Mouse (Mus musculus) bone marrow macrophage, adult 2 months (primary cell): ENCODE data around the gene Gm14819. TPM values are rescaled to one million over a fixed set of nuclear protein-coding genes. Genes with fewer than 3 reads are reported as not detected.
"Not testable (repeated sequence)": the region's sequence is repeated elsewhere in the genome, so short reads cannot be mapped to it uniquely, and the experiment has no call there.

Experiments used
- H3K27ac ChIP-seq: 2 replicates; pipeline ENCODE4 v1.5.1; 2012; ENCODE audit warnings: low read depth, low read length; ENCODE audit not compliant: insufficient read depth
- H3K4me1 ChIP-seq: 2 replicates; pipeline ENCODE4 v1.6.1; 2012; ENCODE audit warnings: low read length; ENCODE audit not compliant: control insufficient read depth, insufficient read depth
- H3K4me3 ChIP-seq: 2 replicates; pipeline ENCODE4 v1.5.1; 2012; ENCODE audit warnings: mild to moderate bottlenecking, low read length, moderate library complexity; ENCODE audit not compliant: insufficient read depth
- polyA plus RNA-seq: library from polyadenylated mRNA; stranded (reverse); fragments of >200 nt; gene quantifications from 2 replicates; pipeline ENCODE4 v1.2.4, GENCODE M21; 2012; ENCODE audit not compliant: missing spikeins, insufficient read depth, insufficient read length

Gene Gm14819
- not detected in 2 replicates for polyA plus RNA-seq

DNA sequence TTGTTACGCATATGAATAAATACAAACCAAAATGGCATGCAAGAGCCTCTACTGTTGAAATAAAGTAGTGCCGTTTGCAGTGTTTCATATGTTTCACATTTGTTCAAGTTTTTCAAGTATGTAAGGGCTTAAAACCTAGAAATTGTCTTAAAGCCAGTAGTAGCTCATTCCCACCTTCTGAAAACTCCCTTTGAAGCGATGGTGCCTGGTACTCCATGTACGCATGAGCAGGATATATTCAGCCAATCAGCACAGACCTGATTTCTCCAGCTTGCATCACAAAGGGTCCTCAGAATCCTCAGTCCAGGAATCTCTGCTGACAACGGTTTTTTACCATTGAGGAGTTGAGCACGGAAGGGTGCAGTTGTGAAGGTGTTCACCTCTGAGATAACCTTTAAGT lies at the start of gene Gm14819:
Gm14819 (plus strand) TSS at position 301 of the 400 bp plus-strand sequence.
- not testable (repeated sequence) for H3K27ac ChIP-seq, H3K4me3 ChIP-seq, H3K4me1 ChIP-seq
